Mouse (Mus musculus): ENCODE data around the gene Prkch.

- TF ChIP-seq CTCF (IDR thresholded peaks at IDR 0.05; ENCODE audit: borderline replicate concordance, extremely low read depth, insufficient read depth, insufficient read length) (no peak), POLR2A (IDR thresholded peaks at IDR 0.05; ENCODE audit: borderline replicate concordance, extremely low read depth, insufficient read depth, insufficient read length, poor library complexity, severe bottlenecking) (no peak)
Measured at GRCm38 (mm10) chr12:73736931-73737330, 152.3 kb downstream of the Prkch start.

Data from brain, embryonic 14.5 days (tissue).